Mouse (Mus musculus) hindbrain, embryonic 13.5 days (tissue): ENCODE data around the gene Gm28035. TPM values are rescaled to one million over a fixed set of nuclear protein-coding genes. Genes with fewer than 3 reads are reported as not detected.

Experiments used
- ATAC-seq: fragments of 200-750 bp; cut with Nextera tagmentation; 2 replicates; pipeline ENCODE4 v1.8.0; 2017; ENCODE audit warnings: moderate TSS enrichment; ENCODE audit not compliant: low FRiP score
- H3K27ac ChIP-seq: fragments of 300-500 bp; sonication (generic); 2 replicates; pipeline ENCODE4 v1.5.1; 2015; ENCODE audit warnings: inconsistent platforms, mild to moderate bottlenecking, moderate library complexity
- H3K27me3 ChIP-seq: fragments of 300-500 bp; sonication (generic); 2 replicates; pipeline ENCODE4 v1.6.1; 2015; ENCODE audit warnings: mild to moderate bottlenecking, inconsistent platforms
- H3K36me3 ChIP-seq: fragments of 300-500 bp; sonication (generic); 2 replicates; pipeline ENCODE4 v1.6.1; 2015; ENCODE audit warnings: mild to moderate bottlenecking, inconsistent platforms
- H3K4me1 ChIP-seq: fragments of 300-500 bp; sonication (generic); replicated peaks from 2 replicates; pipeline ENCODE4 v1.6.1; 2015; ENCODE audit warnings: inconsistent platforms
- H3K4me2 ChIP-seq: fragments of 300-500 bp; sonication (generic); 2 replicates; pipeline ENCODE4 v1.6.1; 2015; ENCODE audit warnings: inconsistent platforms, mild to moderate bottlenecking, moderate library complexity
- H3K4me3 ChIP-seq: fragments of 300-500 bp; sonication (generic); 2 replicates; pipeline ENCODE4 v1.5.1; 2015; ENCODE audit warnings: mild to moderate bottlenecking, inconsistent platforms
- H3K9ac ChIP-seq: fragments of 300-500 bp; sonication (generic); 2 replicates; pipeline ENCODE4 v1.6.1; 2015; ENCODE audit warnings: mild to moderate bottlenecking, inconsistent platforms
- H3K9me3 ChIP-seq: fragments of 300-500 bp; sonication (generic); 2 replicates; pipeline ENCODE4 v1.6.1; 2016; ENCODE audit warnings: inconsistent platforms
- WGBS: fragments of 180-500 bp; shearing (Covaris S2); methylation state at CpG from one replicate; pipeline ENCODE4 v1.1.7; 2015; 5-methylcytosine and 5-hydroxymethylcytosine counted together
- polyA plus RNA-seq: library from polyadenylated mRNA; unstranded; fragments of >200 nt; fragmentation: Nextera tagmentation; extraction: Ambion mirVana; gene quantifications from 2 replicates; pipeline ENCODE4 v1.2.1, GENCODE M21; 2015

Gm28035 gene
- polyA plus RNA-seq, 1 experiment from 2014 or later, result 0.36 TPM

- Histone ChIP-seq H3K4me1 (peaks cover 34% of the 10 kb centered on the region), H3K4me2 (no peak overlapping the region), H3K4me3 (no peak overlapping the region), H3K27me3 (no peaks in the 10 kb centered on the region), H3K9ac (no peak overlapping the region), H3K9me3 (no peaks in the 10 kb centered on the region), H3K27ac (no peak overlapping the region), H3K36me3 (peaks cover 93% of the 10 kb centered on the region)
- ATAC-seq, result no peak
- 86% methylated on average over 7 of the region's 7 CpGs for WGBS
Measured at GRCm38 (mm10) chr2:30257699-30258460, 17.5 kb downstream of the Gm28035 start.

GRCm38 (mm10) chr2:30258600-30258999 lies 18.2 kb downstream of the Gm28035 start:
- Histone ChIP-seq H3K4me2 (no peak overlapping the region), H3K27me3 (no peaks in the 10 kb centered on the region), H3K36me3 (peaks cover 94% of the 10 kb centered on the region), H3K4me1 (peaks cover 41% of the 10 kb centered on the region), H3K9me3 (no peaks in the 10 kb centered on the region), H3K9ac (no peak overlapping the region; the same call in 1 of the 2 replicates), H3K27ac (no peak overlapping the region), H3K4me3 (no peak overlapping the region)
- 90% methylated on average over 4 of the region's 4 CpGs for WGBS
- ATAC-seq, result no peak

GRCm38 (mm10) chr2:30259131-30260064 lies 19.0 kb downstream of the Gm28035 start:
- H3K36me3 ChIP-seq, result peaks cover 96% of the 10 kb centered on the region
- peaks cover 47% of the 10 kb centered on the region for H3K4me1 ChIP-seq
- no peak overlapping the region for H3K9ac ChIP-seq
- H3K27ac ChIP-seq, result no peak overlapping the region
- H3K4me3 ChIP-seq, result no peak overlapping the region
- no peak overlapping the region for H3K4me2 ChIP-seq
- H3K9me3 ChIP-seq, result no peaks in the 10 kb centered on the region
- no peaks in the 10 kb centered on the region for H3K27me3 ChIP-seq
- 91% methylated on average over 15 of the region's 15 CpGs for WGBS
- ATAC-seq, result no peak

GRCm38 (mm10) chr2:30261064-30261736 lies 20.8 kb downstream of the Gm28035 start:
- H3K36me3 ChIP-seq, result peaks cover 90% of the 10 kb centered on the region
- no peak overlapping the region for H3K4me2 ChIP-seq
- H3K9me3 ChIP-seq, result no peaks in the 10 kb centered on the region
- WGBS, result 88% methylated on average over 4 of the region's 4 CpGs
- H3K4me1 ChIP-seq, result peaks cover 65% of the 10 kb centered on the region
- H3K4me3 ChIP-seq, result no peak overlapping the region
- H3K9ac ChIP-seq, result no peak overlapping the region
- no peaks in the 10 kb centered on the region for H3K27me3 ChIP-seq
- ATAC-seq, result no peak
- H3K27ac ChIP-seq, result peak overlapping the region; percentile 55; the same call in 1 of the 2 replicates

GRCm38 (mm10) chr2:30261921-30262839 lies 21.8 kb downstream of the Gm28035 start:
- Histone ChIP-seq H3K4me1 (peaks cover 75% of the 10 kb centered on the region), H3K9me3 (no peaks in the 10 kb centered on the region), H3K9ac (peak overlapping the region; percentile 11; the same call in 1 of the 2 replicates), H3K36me3 (peaks cover 86% of the 10 kb centered on the region), H3K27me3 (no peaks in the 10 kb centered on the region), H3K4me3 (no peak overlapping the region), H3K4me2 (no peak overlapping the region), H3K27ac (peak overlapping the region; percentile 55)
- no peak for ATAC-seq
- WGBS, result 87% methylated on average over 18 of the region's 18 CpGs

GRCm38 (mm10) chr2:30262840-30263441 lies 22.6 kb downstream of the Gm28035 start:
- Histone ChIP-seq H3K4me1 (peaks cover 73% of the 10 kb centered on the region), H3K36me3 (peaks cover 79% of the 10 kb centered on the region)
- peak; percentile 57; the same call in 1 of the 2 replicates for ATAC-seq

GRCm38 (mm10) chr2:30263811-30264210 lies 23.4 kb downstream of the Gm28035 start:
- no peaks in the 10 kb centered on the region for H3K9me3 ChIP-seq
- H3K4me3 ChIP-seq, result no peak overlapping the region
- no peak for ATAC-seq
- WGBS, result 93% methylated on average over 6 of the region's 6 CpGs
- no peak overlapping the region for H3K9ac ChIP-seq
- H3K4me1 ChIP-seq, result peaks cover 65% of the 10 kb centered on the region
- peaks cover 73% of the 10 kb centered on the region for H3K36me3 ChIP-seq
- no peak overlapping the region for H3K4me2 ChIP-seq
- no peaks in the 10 kb centered on the region for H3K27me3 ChIP-seq
- peak overlapping the region; percentile 60; the same call in 1 of the 2 replicates for H3K27ac ChIP-seq

More at GRCm38 (mm10) chr2:30262840-30263441, 22.6 kb downstream of the Gm28035 start:
- H3K9me3 ChIP-seq, result no peaks in the 10 kb centered on the region
- H3K4me2 ChIP-seq, result no peak overlapping the region
- 49% methylated on average over 4 of the region's 4 CpGs for WGBS
- H3K9ac ChIP-seq, result no peak overlapping the region
- no peaks in the 10 kb centered on the region for H3K27me3 ChIP-seq
- H3K4me3 ChIP-seq, result no peak overlapping the region
- H3K27ac ChIP-seq, result peak overlapping the region; percentile 60

- peak overlapping the region; percentile 8; the same call in 1 of the 2 replicates for H3K9ac ChIP-seq
- H3K27me3 ChIP-seq, result no peaks in the 10 kb centered on the region
- no peak overlapping the region for H3K4me3 ChIP-seq
- H3K27ac ChIP-seq, result peak overlapping the region; percentile 82
- peaks cover 55% of the 10 kb centered on the region for H3K4me1 ChIP-seq
- no peak for ATAC-seq
- no peaks in the 10 kb centered on the region for H3K9me3 ChIP-seq
- peaks cover 62% of the 10 kb centered on the region for H3K36me3 ChIP-seq
- no peak overlapping the region for H3K4me2 ChIP-seq
- 75% methylated on average over 7 of the region's 7 CpGs for WGBS
Measured at GRCm38 (mm10) chr2:30264671-30265519, 24.5 kb downstream of the Gm28035 start.

GRCm38 (mm10) chr2:30265767-30266253 lies 25.4 kb downstream of the Gm28035 start, which contains the start of gene Phyhd1:
Gene Phyhd1, plus strand, starts transcription at chr2:30266203.
- peaks cover 53% of the 10 kb centered on the region for H3K36me3 ChIP-seq
- no peak for ATAC-seq
- H3K9ac ChIP-seq, result peak within 1 kb of the TSS; percentile 8; the same call in 1 of the 2 replicates
- no peaks in the 10 kb centered on the region for H3K27me3 ChIP-seq
- no peak within 1 kb of the TSS for H3K4me3 ChIP-seq
- H3K4me1 ChIP-seq, result peaks cover 57% of the 10 kb centered on the region
- 37% methylated on average over 5 of the region's 5 CpGs for WGBS
- H3K4me2 ChIP-seq, result no peak within 1 kb of the TSS
- H3K9me3 ChIP-seq, result no peaks in the 10 kb centered on the region
- peak within 1 kb of the TSS; percentile 82 for H3K27ac ChIP-seq

GRCm38 (mm10) chr2:30266392-30266941 lies 26.1 kb downstream of the Gm28035 start:
- H3K4me1 ChIP-seq, result peaks cover 55% of the 10 kb centered on the region
- WGBS, result 33% methylated on average over 4 of the region's 4 CpGs
- H3K9me3 ChIP-seq, result no peaks in the 10 kb centered on the region
- no peak for ATAC-seq
- H3K36me3 ChIP-seq, result peaks cover 48% of the 10 kb centered on the region
- H3K4me3 ChIP-seq, result no peak overlapping the region
- no peak overlapping the region for H3K4me2 ChIP-seq
- H3K27ac ChIP-seq, result peak overlapping the region; percentile 82
- no peaks in the 10 kb centered on the region for H3K27me3 ChIP-seq
- H3K9ac ChIP-seq, result no peak overlapping the region
